8 mouse cellular contexts compared by ENCODE assay signal in the genomic region with DNA sequence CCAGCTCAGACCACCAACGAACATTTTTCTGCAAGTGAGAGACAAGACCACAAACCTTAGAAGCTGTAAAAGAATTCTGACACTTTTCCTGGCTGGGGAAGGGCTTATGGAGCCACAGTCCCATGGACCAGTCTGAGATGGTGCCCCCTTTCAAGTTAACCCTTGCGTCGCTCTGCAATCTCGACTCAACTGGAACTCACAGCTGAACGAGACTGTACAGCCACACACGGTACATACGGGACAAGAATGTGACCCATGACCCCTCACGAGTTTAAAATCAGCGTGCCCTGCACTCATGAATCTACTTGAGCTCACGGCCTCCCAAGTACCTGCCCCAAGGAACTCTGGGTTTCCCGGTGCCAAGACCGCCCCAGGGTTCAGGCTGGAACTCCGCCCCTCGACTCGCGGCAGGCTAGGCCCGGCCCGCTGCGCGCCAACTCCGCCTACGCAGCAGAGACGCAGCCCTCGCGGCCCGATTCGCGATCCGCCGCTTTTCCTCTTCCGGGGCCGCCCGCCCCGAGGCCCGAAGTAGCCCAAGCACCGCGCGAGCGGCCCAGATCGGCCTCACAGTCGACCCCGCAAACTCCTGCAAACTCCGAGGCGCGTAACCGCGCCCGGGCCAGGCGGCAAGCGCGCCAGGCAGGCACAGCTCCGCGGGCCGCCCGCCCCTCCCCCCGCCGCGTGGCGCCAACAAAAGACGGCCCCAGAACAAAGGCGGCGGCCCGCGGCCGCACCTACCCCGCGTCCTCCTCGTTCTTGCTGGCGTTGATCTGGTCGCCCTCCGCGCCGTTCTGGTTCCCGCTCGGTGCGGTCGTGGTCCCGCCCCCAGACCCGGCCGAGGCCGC. TPM values are rescaled to one million over a fixed set of nuclear protein-coding genes. Genes with fewer than 3 reads are reported as not detected.
DNase-seq lines count a peak whose midpoint lies in the region; ATAC-seq lines count a peak whose summit lies in the region.

No protein-coding gene starts in this region.

- H3K4me2 ChIP-seq in embryonic facial prominence, embryonic 14.5 days (ENCODE audit: low read depth, low read length), result peak overlapping the region; percentile 90
- H3K4me2 ChIP-seq in kidney, embryonic 14.5 days (replicated peaks; ENCODE audit: low read depth, low read length), result peak overlapping the region; percentile 87
- peak overlapping the region; percentile 94 for H3K4me2 ChIP-seq in liver, embryonic 11.5 days

- no peaks in the 10 kb centered on the region for H3K9me3 ChIP-seq in embryonic facial prominence, embryonic 14.5 days (ENCODE audit: control insufficient read depth, low read length)
- no peaks in the 10 kb centered on the region for H3K9me3 ChIP-seq in kidney, embryonic 14.5 days (ENCODE audit: control insufficient read depth, low read length)
- no peaks in the 10 kb centered on the region for H3K9me3 ChIP-seq in liver, embryonic 11.5 days (ENCODE audit: control insufficient read depth, low read length)

- peaks cover 8% of the 10 kb centered on the region; the same call in 1 of the 2 replicates for H3K4me1 ChIP-seq in embryonic facial prominence, embryonic 14.5 days (ENCODE audit: control insufficient read depth, insufficient read depth, low read length)
- peaks cover 18% of the 10 kb centered on the region for H3K4me1 ChIP-seq in kidney, embryonic 14.5 days (ENCODE audit: control insufficient read depth, insufficient read depth, low read length)
- peaks cover 46% of the 10 kb centered on the region for H3K4me1 ChIP-seq in liver, embryonic 11.5 days (replicated peaks; ENCODE audit: control insufficient read depth, insufficient read depth, low read length)

- H3K36me3 ChIP-seq in embryonic facial prominence, embryonic 14.5 days (ENCODE audit: control insufficient read depth, insufficient read depth, low read length), result peaks cover 48% of the 10 kb centered on the region
- H3K36me3 ChIP-seq in kidney, embryonic 14.5 days (ENCODE audit: control insufficient read depth, insufficient read depth, low read length), result peaks cover 48% of the 10 kb centered on the region
- peaks cover 46% of the 10 kb centered on the region for H3K36me3 ChIP-seq in liver, embryonic 11.5 days (ENCODE audit: control insufficient read depth, insufficient read depth, low read length)
- H3K36me3 ChIP-seq in splenic B cell, adult 2 months (ENCODE audit: control insufficient read depth, insufficient read depth, low read length, poor library complexity, severe bottlenecking), result peaks cover 21% of the 10 kb centered on the region; the same call in 1 of the 2 replicates

- H3K9ac ChIP-seq in embryonic facial prominence, embryonic 14.5 days (ENCODE audit: low read depth, low read length), result peak overlapping the region; percentile 100
- H3K9ac ChIP-seq in kidney, embryonic 14.5 days (ENCODE audit: low read depth, low read length), result peak overlapping the region; percentile 95
- H3K9ac ChIP-seq in liver, embryonic 11.5 days (ENCODE audit: low read depth, low read length), result peak overlapping the region; percentile 97

- ATAC-seq in embryonic facial prominence, embryonic 14.5 days (ENCODE audit: low read depth), result peak; percentile 59
- peak; percentile 77 for ATAC-seq in kidney, embryonic 14.5 days (ENCODE audit: low FRiP score, low TSS enrichment)
- peak; percentile 62 for ATAC-seq in liver, embryonic 11.5 days (replicated peaks; ENCODE audit: low FRiP score)

- WGBS in embryonic facial prominence, embryonic 14.5 days, result 2% methylated on average over 26 of the region's 81 CpGs
- WGBS in kidney, embryonic 14.5 days, result under 1% methylated on average over 73 of the region's 81 CpGs
- under 1% methylated on average over 81 of the region's 81 CpGs for WGBS in liver, embryonic 11.5 days

- peak; percentile 82 for DNase-seq in 416B (ENCODE audit: low read depth)
- peak; percentile 72 to 81 for DNase-seq in adrenal gland, postnatal 4 days (ENCODE audit: low spot score in 2 of 2)
- DNase-seq in embryonic facial prominence, embryonic 14.5 days (ENCODE audit: low spot score), result peak; percentile 93
- peak; percentile 89 to 90 for DNase-seq in heart, adult 9 months (ENCODE audit: low spot score in 2 of 2)
- peak; percentile 78 for DNase-seq in liver, embryonic 11.5 days (ENCODE audit: low spot score)
- peak; percentile 89 for DNase-seq in naive thymus-derived CD4-positive, alpha-beta T cell, adult 2 months (ENCODE audit: low read depth)
- peak; percentile 87 for DNase-seq in splenic B cell, adult 2 months (ENCODE audit: low read depth, low spot score)

- peak overlapping the region; percentile 96 for H3K27ac ChIP-seq in embryonic facial prominence, embryonic 14.5 days (replicated peaks; ENCODE audit: low read depth, low read length)
- H3K27ac ChIP-seq in kidney, embryonic 14.5 days (ENCODE audit: low read depth, low read length), result peak overlapping the region; percentile 97
- H3K27ac ChIP-seq in liver, embryonic 11.5 days (ENCODE audit: low read depth, low read length), result peak overlapping the region; percentile 98

- H3K27me3 ChIP-seq in embryonic facial prominence, embryonic 14.5 days (replicated peaks; ENCODE audit: control insufficient read depth, insufficient read depth, low read length), result no peaks in the 10 kb centered on the region
- no peaks in the 10 kb centered on the region for H3K27me3 ChIP-seq in kidney, embryonic 14.5 days (ENCODE audit: control insufficient read depth, insufficient read depth, low read length)
- no peaks in the 10 kb centered on the region for H3K27me3 ChIP-seq in liver, embryonic 11.5 days (replicated peaks; ENCODE audit: control insufficient read depth, insufficient read depth, low read length)
- no peaks in the 10 kb centered on the region for H3K27me3 ChIP-seq in splenic B cell, adult 2 months (ENCODE audit: control insufficient read depth, insufficient read depth, low read length, poor library complexity, severe bottlenecking)

- H3K4me3 ChIP-seq in embryonic facial prominence, embryonic 14.5 days (ENCODE audit: low read depth, low read length), result peak overlapping the region; percentile 96
- peak overlapping the region; percentile 97 for H3K4me3 ChIP-seq in kidney, embryonic 14.5 days (ENCODE audit: low read length)
- peak overlapping the region; percentile 92 for H3K4me3 ChIP-seq in liver, embryonic 11.5 days (ENCODE audit: low read depth, low read length)

RNA-seq across cellular contexts. Expression of a gene that starts 0.8 kb away (rescaled TPM):
- total RNA-seq in adrenal gland, postnatal 4 days (2021), result 100 to 1,000 TPM; 350 to 387 TPM
- polyA plus RNA-seq in embryonic facial prominence, embryonic 14.5 days (2014; fragmentation: Nextera tagmentation; extraction: Ambion mirVana), result 433 and 475 TPM in 2 replicates
- polyA plus RNA-seq in kidney, embryonic 14.5 days (2014; fragmentation: Nextera tagmentation; extraction: Ambion mirVana), result 628 and 680 TPM in 2 replicates
- polyA plus RNA-seq in liver, embryonic 11.5 days (2014; fragmentation: Nextera tagmentation; extraction: Ambion mirVana), result 552 and 577 TPM in 2 replicates

RNA-seq across cellular contexts. Expression of a gene that starts 13.7 kb away (rescaled TPM):
- 10 to 100 TPM; 73.2 to 74.9 TPM for total RNA-seq in adrenal gland, postnatal 4 days (2021)
- 158 and 162 TPM in 2 replicates for polyA plus RNA-seq in embryonic facial prominence, embryonic 14.5 days (2014; fragmentation: Nextera tagmentation; extraction: Ambion mirVana)
- 211 and 264 TPM in 2 replicates for polyA plus RNA-seq in kidney, embryonic 14.5 days (2014; fragmentation: Nextera tagmentation; extraction: Ambion mirVana)
- 347 and 349 TPM in 2 replicates for polyA plus RNA-seq in liver, embryonic 11.5 days (2014; fragmentation: Nextera tagmentation; extraction: Ambion mirVana)

RNA-seq across cellular contexts. Expression of a gene that starts 21.3 kb away (rescaled TPM):
- total RNA-seq in adrenal gland, postnatal 4 days (2021), result 10 to 100 TPM; 39.2 to 42.2 TPM
- 15.2 and 17.4 TPM in 2 replicates for polyA plus RNA-seq in embryonic facial prominence, embryonic 14.5 days (2014; fragmentation: Nextera tagmentation; extraction: Ambion mirVana)
- 15.9 and 23.2 TPM in 2 replicates for polyA plus RNA-seq in kidney, embryonic 14.5 days (2014; fragmentation: Nextera tagmentation; extraction: Ambion mirVana)
- 28.6 and 29.8 TPM in 2 replicates for polyA plus RNA-seq in liver, embryonic 11.5 days (2014; fragmentation: Nextera tagmentation; extraction: Ambion mirVana)

RNA-seq across cellular contexts. Expression of a gene that starts 29.9 kb away (rescaled TPM):
- 10 to 100 TPM; 41.5 to 50.0 TPM for total RNA-seq in adrenal gland, postnatal 4 days (2021)
- 44.2 and 50.4 TPM in 2 replicates for polyA plus RNA-seq in embryonic facial prominence, embryonic 14.5 days (2014; fragmentation: Nextera tagmentation; extraction: Ambion mirVana)
- 38.9 and 48.7 TPM in 2 replicates for polyA plus RNA-seq in kidney, embryonic 14.5 days (2014; fragmentation: Nextera tagmentation; extraction: Ambion mirVana)
- 47.8 and 52.2 TPM in 2 replicates for polyA plus RNA-seq in liver, embryonic 11.5 days (2014; fragmentation: Nextera tagmentation; extraction: Ambion mirVana)

RNA-seq across cellular contexts. Expression of a gene that starts 44.8 kb away (rescaled TPM):
- 10 to 100 TPM; 19.8 to 26.5 TPM for total RNA-seq in adrenal gland, postnatal 4 days (2021)
- polyA plus RNA-seq in embryonic facial prominence, embryonic 14.5 days (2014; fragmentation: Nextera tagmentation; extraction: Ambion mirVana), result 32.1 and 37.8 TPM in 2 replicates
- polyA plus RNA-seq in kidney, embryonic 14.5 days (2014; fragmentation: Nextera tagmentation; extraction: Ambion mirVana), result 18.5 and 22.6 TPM in 2 replicates
- polyA plus RNA-seq in liver, embryonic 11.5 days (2014; fragmentation: Nextera tagmentation; extraction: Ambion mirVana), result 7.2 and 7.9 TPM in 2 replicates

Comparison
In these comparisons a context has a peak if more than half of its experiments do, and no peak if none do; other contexts are left out.
1. Peak in every context shown above with its lines: DNase-seq, ATAC-seq, H3K4me3 ChIP-seq and H3K27ac ChIP-seq.